Mouse (Mus musculus) right cerebral cortex, postnatal 10 days (tissue): Measurements from ENCODE around the gene Hif3a.
"Not testable (repeated sequence)": the region's sequence is repeated elsewhere in the genome, so short reads cannot be mapped to it uniquely, and the experiment has no call there.

Experiments used
- DNase-seq, 2 experiments: peaks; one replicate each; pipeline ENCODE4 v3.0.0; 2021; ENCODE audit warnings: low spot score in 2 of 2

The Hif3a gene

DNA sequence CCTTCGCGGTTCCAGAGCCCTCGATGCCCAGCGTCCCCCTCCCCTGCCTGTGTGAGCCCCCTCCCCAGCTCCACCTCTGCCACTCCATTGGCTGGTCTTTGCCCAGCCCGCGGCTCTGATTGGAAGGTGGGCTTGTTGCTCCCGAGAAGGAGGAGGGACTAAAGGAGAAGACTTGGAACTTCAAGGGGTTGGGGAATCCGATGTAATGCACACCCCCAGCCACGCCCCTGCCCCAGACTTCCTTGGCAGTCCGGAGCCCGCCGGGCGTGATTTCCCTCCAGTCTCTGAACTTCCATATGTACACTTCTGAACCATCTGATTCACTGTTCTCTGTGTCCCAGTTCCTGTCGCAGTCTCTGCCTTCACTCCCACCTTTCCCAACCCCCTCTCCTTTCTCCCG lies at the start of gene Hif3a:
TSS of gene Hif3a (minus strand) at position 39 of the 400 bp plus-strand sequence.
- DNase-seq, result peak; percentile 89 to 90

GRCm38 (mm10) chr7:17101631-17102030 lies 39.4 kb upstream of the Hif3a start:
- DNase-seq, result not testable (repeated sequence)

- DNase-seq, result no peak
Measured at GRCm38 (mm10) chr7:17091280-17091679, 29.1 kb upstream of the Hif3a start.

DNA sequence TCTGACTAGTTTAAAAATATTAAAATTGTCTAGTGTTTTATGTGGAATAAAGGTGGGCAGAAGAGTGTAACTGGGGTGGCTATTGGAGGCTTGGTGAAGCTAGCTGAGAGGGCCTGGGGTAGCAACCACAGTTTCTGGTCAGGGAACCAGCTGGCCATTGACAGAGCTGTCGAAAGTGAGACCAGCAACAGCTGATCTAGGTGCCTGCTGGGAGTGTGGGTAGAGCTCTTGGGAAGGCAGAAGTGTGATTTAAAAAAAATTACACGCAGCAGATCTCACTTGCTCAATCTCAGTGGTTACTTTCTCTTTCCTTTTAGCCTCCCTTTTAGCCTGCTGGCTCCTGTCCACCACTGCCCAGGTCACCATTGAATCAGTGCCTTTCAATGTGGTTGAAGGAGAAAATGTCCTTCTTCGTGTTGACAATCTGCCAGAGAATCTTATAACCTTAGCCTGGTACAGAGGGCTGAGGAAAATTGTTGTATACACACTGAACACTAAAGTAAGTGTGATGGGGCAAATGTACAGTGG lies 27.9 kb upstream of the Hif3a start:
- no peak for DNase-seq

- DNase-seq, result no peak
Measured at GRCm38 (mm10) chr7:17087731-17088130, 25.5 kb upstream of the Hif3a start.

DNA sequence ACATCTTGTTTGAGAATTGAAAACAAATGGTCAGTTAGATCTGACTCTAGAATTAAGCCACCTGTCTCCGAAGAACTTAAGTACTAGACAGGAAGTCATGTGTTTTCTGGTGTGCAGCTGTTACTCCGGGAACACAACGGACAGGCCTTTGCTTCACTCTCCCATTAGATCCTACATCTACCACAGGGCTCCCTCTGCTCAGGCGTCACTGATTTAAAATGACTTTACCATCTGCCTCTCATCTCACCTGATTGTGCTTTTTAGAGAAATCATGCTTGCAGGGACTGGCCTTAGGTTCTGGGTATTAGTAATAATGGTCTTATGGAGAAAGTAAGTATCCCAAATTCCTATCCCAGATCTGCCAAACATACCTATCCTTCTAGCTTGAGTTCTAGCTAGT lies 20.5 kb upstream of the Hif3a start:
- DNase-seq, result no peak

DNA sequence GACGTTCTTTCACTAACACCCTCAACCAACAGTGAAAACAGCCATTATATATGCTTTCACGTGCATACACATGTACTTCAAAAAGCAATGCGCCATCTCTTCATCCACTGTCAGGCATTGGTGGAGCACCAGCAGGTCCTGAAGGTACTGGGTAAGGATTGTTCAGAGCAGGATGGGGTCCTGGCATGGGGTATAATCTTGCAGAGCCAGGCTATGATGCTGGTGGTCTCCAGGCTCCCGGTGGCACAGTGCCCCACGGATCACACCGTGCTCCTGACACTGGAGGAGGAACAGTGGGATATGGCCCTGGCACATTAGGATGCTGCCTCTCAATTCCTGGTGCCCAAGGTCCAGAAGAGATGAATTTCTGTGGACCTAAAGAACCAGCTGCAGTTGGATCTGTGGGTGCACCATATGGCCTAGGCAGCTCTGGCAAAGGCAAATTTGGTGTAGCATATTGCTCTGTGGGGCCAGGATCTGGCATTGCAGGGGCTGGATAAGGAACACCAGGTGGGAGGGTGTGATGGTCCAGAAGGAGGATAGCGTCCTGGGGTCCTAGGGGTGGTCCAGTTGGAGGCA lies 15.9 kb upstream of the Hif3a start:
- DNase-seq, result no peak

DNA sequence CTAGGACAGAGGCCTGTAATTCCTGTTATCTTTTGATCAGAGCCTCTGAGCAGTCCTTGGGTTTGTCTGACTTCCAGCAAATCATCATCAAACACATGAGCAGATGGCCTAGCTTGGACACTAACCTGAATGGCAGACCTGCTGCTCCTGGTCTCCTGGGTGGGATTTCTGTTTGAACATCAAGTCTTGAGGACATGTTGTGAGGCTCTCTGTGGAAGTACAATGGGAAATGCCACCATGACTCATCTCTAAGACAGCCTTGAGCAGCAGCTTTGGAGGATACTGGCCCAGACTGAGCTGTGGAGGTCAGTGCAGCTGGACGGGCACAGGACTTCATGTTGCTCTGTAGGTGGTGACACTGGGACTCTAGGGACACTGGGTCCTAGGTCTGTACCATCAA lies 14.3 kb upstream of the Hif3a start:
- DNase-seq, result no peak

- peak; percentile 71 to 78 for DNase-seq
Measured at GRCm38 (mm10) chr7:17073904-17074615, 11.8 kb upstream of the Hif3a start, which contains the start of gene Psg16. TSS of gene Psg16 (plus strand) at chr7:17074040.

DNA sequence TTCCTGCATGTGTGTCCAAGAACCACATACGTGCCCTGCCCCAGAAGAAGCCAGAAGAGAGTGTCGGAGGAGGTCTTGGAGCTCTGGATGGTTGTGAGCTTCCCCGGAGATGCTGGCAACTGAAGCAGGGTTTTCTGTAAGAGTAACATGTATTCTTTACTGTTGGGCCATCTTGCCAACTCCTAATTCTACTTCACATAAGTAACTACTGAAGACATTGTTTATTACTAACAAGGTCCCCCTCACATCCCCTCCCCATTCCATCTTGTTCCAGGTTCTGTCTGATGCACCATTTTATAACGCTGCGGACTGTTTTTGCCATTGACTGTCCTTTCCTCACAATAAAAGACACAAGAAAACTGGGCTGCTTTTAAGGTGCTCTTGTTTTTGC lies 11.3 kb upstream of the Hif3a start:
- DNase-seq, result no peak

DNA sequence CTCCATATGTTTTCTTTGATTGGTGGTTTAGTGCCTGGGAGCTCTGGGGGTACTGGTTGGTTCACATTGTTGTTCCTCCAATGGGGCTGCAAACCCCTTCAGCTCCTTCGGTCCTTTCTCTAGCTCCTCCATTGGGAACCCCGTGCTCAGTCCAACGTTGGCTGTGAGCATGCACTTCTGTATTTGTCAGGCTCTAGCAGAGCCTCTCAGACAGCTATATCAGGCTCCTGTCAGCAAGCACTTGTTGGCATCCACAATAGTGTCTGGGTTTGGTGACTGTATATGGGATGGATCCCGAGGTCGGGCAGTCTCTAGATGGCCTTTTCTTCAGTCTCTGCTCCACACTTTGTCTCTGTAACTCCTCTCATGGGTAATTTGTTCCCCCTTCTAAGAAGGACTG lies 5.4 kb upstream of the Hif3a start:
- not testable (repeated sequence) for DNase-seq

GRCm38 (mm10) chr7:17067000-17067399 lies 4.8 kb upstream of the Hif3a start:
- DNase-seq, result no peak

- peak; percentile 87 to 92 for DNase-seq
Measured at GRCm38 (mm10) chr7:17066412-17066811, 4.2 kb upstream of the Hif3a start.

- DNase-seq, result peak in 1 of 2 experiments; percentile 25
Measured at GRCm38 (mm10) chr7:17065620-17066019, 3.4 kb upstream of the Hif3a start.

DNA sequence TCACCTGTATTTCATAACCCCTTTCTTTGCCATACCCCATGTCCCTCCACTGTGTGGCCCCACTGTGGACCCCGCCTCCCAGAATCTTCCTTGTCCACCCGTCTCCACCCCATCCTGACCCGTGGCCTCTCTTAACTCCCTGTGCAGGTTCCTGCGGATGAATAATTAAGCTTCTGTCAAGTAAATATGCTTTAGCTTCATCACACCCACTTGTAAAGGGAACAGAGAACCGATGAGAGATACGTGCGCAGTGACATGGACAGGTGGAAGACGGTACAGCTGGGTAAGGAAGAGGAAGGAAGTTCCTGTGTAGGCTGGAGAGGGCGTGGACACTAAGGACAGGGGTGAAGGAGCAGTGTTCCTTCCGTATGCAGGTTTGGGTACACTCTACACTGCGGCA lies 618 bp upstream of the Hif3a start:
- peak in 1 of 2 experiments; percentile 25 for DNase-seq

DNA sequence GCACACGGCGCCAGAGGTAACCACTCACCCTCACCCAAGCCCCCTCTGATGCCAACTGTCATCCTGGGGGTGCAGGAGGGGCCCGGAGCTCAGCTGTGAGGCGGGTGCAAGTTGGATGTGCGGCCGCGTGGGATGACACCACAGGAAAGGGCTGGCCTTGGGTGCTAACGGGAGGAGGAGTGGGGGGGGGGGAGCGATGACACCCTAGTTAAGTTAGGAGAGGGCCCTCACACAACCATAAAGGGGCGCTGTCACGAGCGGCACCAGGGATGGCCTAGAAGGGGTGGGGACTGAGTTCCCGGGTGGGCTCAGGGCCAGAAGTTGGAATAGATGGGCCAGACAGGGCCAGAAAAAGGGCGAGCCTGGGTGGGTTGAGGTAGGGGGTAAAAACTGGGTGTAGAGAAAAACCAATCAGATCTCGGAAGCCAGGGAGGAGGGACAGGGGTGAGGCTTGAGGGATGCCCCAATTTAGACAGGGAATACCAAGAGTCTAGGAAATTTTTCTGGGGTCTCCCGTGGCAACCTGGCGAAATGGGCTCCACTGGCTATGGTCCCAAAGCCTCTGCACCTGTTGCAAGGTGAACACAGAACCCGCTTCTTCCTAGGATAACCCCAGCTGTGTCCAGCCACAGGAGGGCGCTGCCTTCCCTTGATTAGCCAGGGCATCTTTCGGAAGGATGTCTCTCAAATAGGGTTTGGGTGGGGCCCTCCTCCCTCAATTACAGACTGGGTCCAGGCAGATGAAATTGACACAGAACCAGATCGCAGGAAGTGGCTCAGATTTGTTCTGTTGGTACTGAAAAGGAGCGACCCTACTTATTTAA lies 1.2 kb downstream of the Hif3a start:
- DNase-seq, result peak; percentile 57 to 68

DNA sequence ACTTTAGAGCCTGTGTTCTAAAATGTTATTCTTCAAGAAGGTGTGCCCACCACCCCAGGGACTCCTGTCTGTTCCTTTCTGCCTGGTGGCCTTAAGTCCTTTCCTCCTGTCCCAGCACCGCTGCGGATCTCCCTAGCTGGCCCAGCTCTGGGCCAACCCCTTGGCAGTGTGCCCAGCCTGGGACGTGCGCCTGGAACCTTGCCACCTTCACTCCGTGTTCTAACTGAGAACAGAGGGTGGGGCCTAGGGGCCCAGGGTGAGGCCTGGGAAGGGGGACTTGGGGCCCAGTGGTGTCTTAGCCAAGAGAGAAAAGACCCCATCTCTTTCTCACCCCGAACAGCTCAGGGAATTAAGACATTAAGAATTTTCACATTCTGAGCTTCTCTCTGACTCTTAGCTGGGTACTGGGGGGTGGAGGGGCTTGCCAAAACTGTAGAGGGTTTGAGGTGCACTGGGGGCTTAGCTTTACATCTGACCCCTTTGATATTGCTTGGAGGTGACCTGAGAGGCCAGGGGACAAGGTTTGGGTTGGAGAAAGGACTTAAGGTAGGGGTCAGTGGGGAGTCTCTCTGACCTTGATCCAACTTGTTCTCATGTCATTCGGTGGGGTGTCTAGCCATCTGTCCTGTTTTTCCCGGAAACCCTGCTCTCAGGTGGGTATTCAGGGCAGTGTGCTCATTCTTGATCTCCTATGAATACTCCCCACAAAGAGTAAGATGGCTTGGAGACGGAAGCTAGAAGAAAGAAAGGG lies 2.0 kb downstream of the Hif3a start:
- DNase-seq, result peak; percentile 93 to 94

DNA sequence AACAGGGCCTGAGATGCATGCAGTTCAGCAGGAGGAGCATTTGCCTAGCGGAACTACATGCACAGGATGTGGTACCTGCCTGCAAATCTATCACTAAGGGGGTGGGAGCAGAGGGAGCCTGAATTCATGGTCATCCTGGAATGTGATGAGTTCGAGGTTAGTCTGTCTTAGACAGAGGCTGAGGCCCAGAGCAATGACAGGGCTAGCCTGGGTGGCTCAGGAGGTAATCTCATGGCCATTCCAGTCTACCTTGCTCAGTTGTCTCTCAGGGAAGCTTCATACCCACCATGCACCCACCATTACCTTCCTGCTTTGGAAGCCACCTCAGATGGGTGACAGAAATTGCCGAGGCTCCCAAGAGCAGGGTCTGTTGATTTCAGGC lies 2.8 kb downstream of the Hif3a start:
- DNase-seq, result peak; percentile 16 to 28

DNA sequence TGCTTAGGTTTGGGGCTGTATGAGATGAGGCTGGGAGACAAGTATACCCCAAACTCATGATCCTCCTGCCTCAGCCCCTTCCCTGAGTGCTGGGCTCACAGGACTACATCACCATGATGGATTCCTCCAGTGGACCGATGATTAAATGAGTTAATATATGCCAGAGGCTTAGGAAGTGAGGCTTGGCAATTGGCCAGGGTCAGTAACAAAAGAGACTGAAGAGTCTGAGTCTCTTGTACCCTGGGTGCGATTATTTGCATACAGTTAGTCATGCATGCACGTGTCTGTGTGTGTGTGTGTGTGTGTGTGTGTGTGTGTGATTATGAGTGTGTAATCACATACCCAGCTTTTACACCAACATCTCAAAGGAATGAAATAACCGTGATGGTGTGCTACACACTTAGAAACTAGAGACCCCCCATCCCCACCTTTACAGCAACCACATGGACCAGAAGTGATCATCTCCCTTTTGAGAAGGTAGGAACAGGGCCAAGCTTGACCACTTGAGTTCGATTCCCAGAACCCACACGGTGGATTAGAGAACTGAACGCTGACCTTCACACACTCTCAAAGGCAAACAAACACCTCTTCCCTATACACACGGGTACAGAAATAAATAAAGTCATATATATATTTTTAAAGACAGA lies 3.3 kb downstream of the Hif3a start:
- peak; percentile 62 to 65 for DNase-seq

DNA sequence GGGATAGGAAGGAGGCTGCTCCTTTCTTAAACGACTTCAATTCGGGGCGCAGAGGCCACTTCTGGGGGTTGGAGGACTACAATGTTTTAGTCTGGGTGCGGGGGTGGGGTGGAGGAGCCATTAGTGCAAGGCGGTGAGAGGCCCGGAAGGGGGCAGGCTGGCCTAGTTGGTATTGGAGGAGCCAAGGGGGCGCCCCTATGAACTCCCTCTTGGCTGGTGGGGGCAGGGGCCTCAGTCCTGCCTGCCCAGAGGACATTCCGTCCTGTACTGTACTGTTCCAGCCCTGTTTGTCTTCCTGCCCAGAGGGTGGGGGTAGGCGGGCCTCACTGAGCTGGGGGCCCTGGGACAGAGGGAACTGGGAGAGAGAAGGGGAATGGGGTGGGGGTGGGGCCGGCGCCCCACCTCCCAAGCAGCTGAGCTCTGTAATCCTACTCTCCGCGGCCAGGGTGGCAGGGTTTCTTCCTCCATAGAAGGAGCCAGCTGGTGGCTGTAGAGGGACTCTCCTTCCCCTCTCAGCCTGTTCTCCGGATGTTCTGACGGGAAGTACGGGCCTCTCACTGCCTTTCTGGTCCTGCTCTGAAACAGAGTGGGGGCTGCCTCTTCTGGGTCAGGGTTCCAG lies 4.0 kb downstream of the Hif3a start:
- peak; percentile 87 for DNase-seq
